Mouse (Mus musculus): ENCODE results near the gene Ddhd1. TPM values are rescaled to one million over a fixed set of nuclear protein-coding genes. Genes with fewer than 3 reads are reported as not detected.

The Ddhd1 gene
- total and polyA plus RNA-seq, 3 experiments: 7.8 to 18.4 (median 12.7) TPM

DNA sequence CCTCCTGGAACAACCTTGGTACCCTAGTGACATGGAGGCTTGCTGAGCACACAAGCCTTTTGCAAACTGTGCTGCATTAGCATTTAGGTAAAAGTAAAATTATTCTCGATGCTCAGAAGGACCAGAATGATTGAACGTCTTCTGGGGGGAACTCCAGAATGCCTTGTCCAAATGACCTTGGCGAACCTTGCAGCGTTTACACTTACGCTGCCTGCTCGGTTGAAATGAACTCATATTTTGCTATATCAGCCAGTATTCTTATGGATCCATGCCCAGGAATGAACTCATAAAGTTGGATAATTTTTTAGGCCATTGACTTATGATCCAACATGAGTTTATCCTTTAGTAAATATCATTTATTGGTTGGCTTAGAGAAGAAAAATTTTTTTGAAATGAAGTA is 103.6 kb downstream of the Ddhd1 start:
- H3K27ac ChIP-seq (ENCODE audit: insufficient read depth, low read depth): no peak overlapping the region
- H3K4me3 ChIP-seq (replicated peaks in 1 of 3; ENCODE audit: low read depth in 2 of 3, low read length in 2 of 3, poor library complexity in 1 of 3): no peak overlapping the region
- no peak overlapping the region for H3K9ac ChIP-seq (ENCODE audit: insufficient read depth, low read depth)
- peaks cover 13 to 23% of the 10 kb centered on the region in 2 experiments for H3K4me1 ChIP-seq (ENCODE audit: control insufficient read depth in 1 of 2, insufficient read depth in 2 of 2)
- TF ChIP-seq ETS1 (conservative IDR thresholded peaks at IDR 0.05; ENCODE audit: low read depth, low read length): no peak
- no peaks in the 10 kb centered on the region for H3K79me2 ChIP-seq (replicated peaks; ENCODE audit: control insufficient read depth, extremely low read depth, insufficient read depth, poor library complexity, severe bottlenecking)
- H3K27me3 ChIP-seq (replicated peaks): no peaks in the 10 kb centered on the region
- H3K9me3 ChIP-seq (replicated peaks; ENCODE audit: low read length): peaks cover 2% of the 10 kb centered on the region
- no peak for DNase-seq (ENCODE audit: extremely low read depth)
- H3K36me3 ChIP-seq (replicated peaks in 1 of 2; ENCODE audit: control insufficient read depth in 1 of 2, insufficient read depth in 1 of 2, low read length in 1 of 2): peaks cover 0 to 2% of the 10 kb centered on the region in 2 experiments
- H3K4me2 ChIP-seq (ENCODE audit: insufficient read depth, low read depth, poor library complexity, severe bottlenecking): no peak overlapping the region
- in situ Hi-C loops (cut with MboI; ENCODE audit: low pct_ligation_motif_present, low pct_unique_long_range_greater_than_20kb, low sequenced_read_pairs) (no loop called here), dilution Hi-C loops (cut with MboI; ENCODE audit: extremely low pct_ligation_motif_present, extremely low pct_unique_long_range_greater_than_20kb, low sequenced_read_pairs) (no loop called here)

DNA sequence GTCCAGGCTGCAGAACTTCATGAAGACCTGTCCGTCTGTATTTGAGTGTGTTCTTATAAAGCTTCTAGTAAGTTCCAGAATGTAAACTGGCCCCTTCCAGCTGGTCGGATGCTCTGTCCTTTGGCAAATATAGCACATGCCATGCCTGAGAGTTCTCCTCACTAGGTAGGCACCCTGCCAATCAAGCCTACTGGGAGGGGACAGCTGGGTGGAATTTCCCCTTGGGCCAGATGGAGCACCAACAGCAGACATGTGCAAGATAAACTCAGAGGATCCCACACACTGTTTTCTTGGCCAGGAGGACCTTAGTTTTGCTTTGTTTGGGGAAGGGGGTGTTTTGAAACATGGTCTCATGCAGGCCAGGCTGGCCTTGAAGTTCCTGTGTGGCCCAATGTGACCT is 104.1 kb downstream of the Ddhd1 start:
- Histone ChIP-seq H3K79me2 (replicated peaks; ENCODE audit: control insufficient read depth, extremely low read depth, insufficient read depth, poor library complexity, severe bottlenecking) (no peaks in the 10 kb centered on the region), H3K9me3 (replicated peaks; ENCODE audit: low read length) (peaks cover 2% of the 10 kb centered on the region), H3K4me2 (ENCODE audit: insufficient read depth, low read depth, poor library complexity, severe bottlenecking) (no peak overlapping the region; the same call in 1 of the 2 replicates), H3K27ac (ENCODE audit: insufficient read depth, low read depth) (no peak overlapping the region), H3K27me3 (replicated peaks) (no peaks in the 10 kb centered on the region), H3K36me3 (replicated peaks in 1 of 2; ENCODE audit: control insufficient read depth in 1 of 2, insufficient read depth in 1 of 2, low read length in 1 of 2) (peaks cover 0 to 2% of the 10 kb centered on the region in 2 experiments), H3K4me3 (replicated peaks in 1 of 3; ENCODE audit: low read depth in 2 of 3, low read length in 2 of 3, poor library complexity in 1 of 3) (peak overlapping the region in 1 of 3 experiments; percentile 4), H3K4me1 (ENCODE audit: control insufficient read depth in 1 of 2, insufficient read depth in 2 of 2) (peaks cover 13 to 23% of the 10 kb centered on the region in 2 experiments), H3K9ac (ENCODE audit: insufficient read depth, low read depth) (no peak overlapping the region)
- dilution Hi-C loops (cut with MboI; ENCODE audit: extremely low pct_ligation_motif_present, extremely low pct_unique_long_range_greater_than_20kb, low sequenced_read_pairs) (no loop called here), in situ Hi-C loops (cut with MboI; ENCODE audit: low pct_ligation_motif_present, low pct_unique_long_range_greater_than_20kb, low sequenced_read_pairs) (no loop called here)
- DNase-seq (ENCODE audit: extremely low read depth): no peak
- TF ChIP-seq ELF1 (IDR thresholded peaks at IDR 0.05; ENCODE audit: low read depth, low read length) (no peak), RAD21 (IDR thresholded peaks at IDR 0.05; ENCODE audit: low read depth, low read length) (no peak), CHD2 (IDR thresholded peaks at IDR 0.05; ENCODE audit: low read length) (no peak), MEF2A (IDR thresholded peaks at IDR 0.05; ENCODE audit: borderline replicate concordance, low read depth, low read length) (no peak), ZNF384 (IDR thresholded peaks at IDR 0.05; ENCODE audit: low read depth, low read length) (no peak)

DNA sequence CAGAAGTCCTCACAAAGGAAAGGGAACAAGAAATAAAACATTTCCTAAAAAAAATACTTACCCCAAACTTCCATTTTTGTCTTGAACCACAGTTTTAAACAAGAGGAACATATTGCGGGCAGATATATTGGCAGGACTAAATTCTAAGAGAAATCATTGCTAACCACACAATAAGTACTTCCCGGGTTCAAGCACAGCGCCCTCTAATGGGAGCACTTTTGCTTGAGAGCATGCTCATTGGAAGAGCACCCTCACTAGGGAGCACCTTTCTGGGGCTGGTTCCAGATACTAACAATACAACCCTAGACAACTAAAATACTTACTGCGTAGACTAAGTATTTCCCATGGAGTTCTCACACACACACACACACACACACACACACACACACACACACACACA is 105.5 kb downstream of the Ddhd1 start:
- Histone ChIP-seq H3K79me2 (replicated peaks; ENCODE audit: control insufficient read depth, extremely low read depth, insufficient read depth, poor library complexity, severe bottlenecking) (no peaks in the 10 kb centered on the region), H3K9me3 (replicated peaks; ENCODE audit: low read length) (peaks cover 2% of the 10 kb centered on the region), H3K4me2 (ENCODE audit: insufficient read depth, low read depth, poor library complexity, severe bottlenecking) (no peak overlapping the region), H3K9ac (ENCODE audit: insufficient read depth, low read depth) (no peak overlapping the region), H3K4me3 (replicated peaks in 1 of 3; ENCODE audit: low read depth in 2 of 3, low read length in 2 of 3, poor library complexity in 1 of 3) (no peak overlapping the region), H3K4me1 (ENCODE audit: control insufficient read depth in 1 of 2, insufficient read depth in 2 of 2) (peaks cover 13 to 23% of the 10 kb centered on the region in 2 experiments), H3K36me3 (replicated peaks in 1 of 2; ENCODE audit: control insufficient read depth in 1 of 2, insufficient read depth in 1 of 2, low read length in 1 of 2) (peaks cover 0 to 2% of the 10 kb centered on the region in 2 experiments), H3K27me3 (replicated peaks) (no peaks in the 10 kb centered on the region), H3K27ac (ENCODE audit: insufficient read depth, low read depth) (no peak overlapping the region)
- in situ Hi-C loops (cut with MboI; ENCODE audit: low pct_ligation_motif_present, low pct_unique_long_range_greater_than_20kb, low sequenced_read_pairs) (no loop called here), dilution Hi-C loops (cut with MboI; ENCODE audit: extremely low pct_ligation_motif_present, extremely low pct_unique_long_range_greater_than_20kb, low sequenced_read_pairs) (no loop called here)
- no peak for DNase-seq (ENCODE audit: extremely low read depth)
- no peak for TF ChIP-seq TCF12 (IDR thresholded peaks at IDR 0.05; ENCODE audit: low read depth, low read length)
- TF ChIP-seq JUND (conservative IDR thresholded peaks at IDR 0.05; ENCODE audit: low read depth, low read length): no peak
- TF ChIP-seq CTCF (conservative IDR thresholded peaks at IDR 0.05 in 1 of 2, IDR thresholded peaks at IDR 0.05 in 1 of 2; ENCODE audit: low read depth in 2 of 2, low read length in 2 of 2): peak in 1 of 2 experiments; percentile 37; a peak in 2 of 4 replicates

All from CH12.LX (cell line).